ENCODE assay signal across 10 mouse cellular contexts in the genomic region with DNA sequence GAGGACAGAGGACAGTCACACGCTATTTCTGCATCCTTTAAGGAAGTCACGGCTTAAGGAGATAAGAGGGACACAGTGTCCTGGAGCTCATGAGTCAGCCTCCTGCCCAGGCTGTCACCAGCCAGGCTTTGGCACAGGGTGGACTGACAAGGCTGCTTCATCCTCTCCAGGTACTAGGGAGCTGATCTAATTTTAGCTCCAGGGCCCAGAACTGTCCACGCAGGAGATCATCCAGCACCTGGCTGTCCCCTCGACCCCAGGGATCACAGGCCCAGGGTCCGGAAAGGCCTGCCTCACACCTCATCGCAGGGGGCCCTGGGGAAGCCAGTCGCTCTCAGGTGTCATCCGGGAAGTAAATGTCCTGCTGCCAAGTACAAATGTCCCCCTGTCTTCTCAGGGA.
A peak's percentile ranks its signal among the peaks of the same experiment; 100 is the strongest.
DNase-seq lines count a peak whose midpoint lies in the region; ATAC-seq and TF ChIP-seq lines count a peak whose summit lies in the region.
"Had no signal": no experiment of that assay in that cellular context is flagged by ENCODE, and none has a peak within 500 bp of the region (broad histone marks: within the 10 kb centered on the region; RNA-seq: fewer than 3 reads in every experiment).

No protein-coding gene starts in this region.

- peak; percentile 99 for TF ChIP-seq EP300 in heart, adult 2 months (IDR thresholded peaks at IDR 0.05; ENCODE audit: insufficient read depth, low read depth, low read length)
- no peak for TF ChIP-seq EP300 in liver, postnatal 0 days (IDR thresholded peaks at IDR 0.05; ENCODE audit: low read depth)

- intact Hi-C loops in heart, adult 2 months (cut with DNase I), result no loop called here

- no peak for TF ChIP-seq POLR2A in heart, adult 2 months (IDR thresholded peaks at IDR 0.05; ENCODE audit: insufficient read depth, low read depth, low read length)

- no peak overlapping the region for H3K4me3 ChIP-seq in liver, embryonic 13.5 days (replicated peaks)
- H3K4me3 ChIP-seq in liver, embryonic 11.5 days (ENCODE audit: low read depth, low read length), result no peak overlapping the region
- no peak overlapping the region for H3K4me3 ChIP-seq in heart, adult 2 months
- H3K4me3 ChIP-seq in liver, postnatal 0 days (ENCODE audit: low read depth, low read length), result no peak overlapping the region
- H3K4me3 ChIP-seq: forebrain, embryonic 15.5 days; limb, embryonic 13.5 days had no signal

- H3K27me3 ChIP-seq in liver, embryonic 13.5 days, result no peaks in the 10 kb centered on the region
- H3K27me3 ChIP-seq in liver, embryonic 11.5 days (replicated peaks; ENCODE audit: control insufficient read depth, insufficient read depth, low read length), result no peaks in the 10 kb centered on the region
- H3K27me3 ChIP-seq in heart, adult 2 months (ENCODE audit: control insufficient read depth, insufficient read depth, low read length), result no peaks in the 10 kb centered on the region
- no peaks in the 10 kb centered on the region for H3K27me3 ChIP-seq in liver, postnatal 0 days (ENCODE audit: insufficient read depth, low read length)
- H3K27me3 ChIP-seq: forebrain, embryonic 15.5 days had no signal

- H3K9ac ChIP-seq in liver, embryonic 13.5 days, result no peak overlapping the region
- H3K9ac ChIP-seq in liver, embryonic 11.5 days (ENCODE audit: low read depth, low read length), result no peak overlapping the region
- no peak overlapping the region for H3K9ac ChIP-seq in heart, adult 2 months (ENCODE audit: low read depth, low read length)
- no peak overlapping the region for H3K9ac ChIP-seq in liver, postnatal 0 days (replicated peaks)
- H3K9ac ChIP-seq: forebrain, embryonic 15.5 days; limb, embryonic 13.5 days had no signal

- peak; percentile 64 to 68 for DNase-seq in adrenal gland, adult (ENCODE audit: inconsistent age in 2 of 2, low spot score in 1 of 2)
- no peak for DNase-seq in adrenal gland, postnatal 25 days
- DNase-seq in liver, embryonic 13.5 days, result no peak
- no peak for DNase-seq in liver, embryonic 11.5 days (ENCODE audit: low spot score)
- peak in 1 of 2 experiments; percentile 65 for DNase-seq in heart, adult 2 months
- DNase-seq in liver, postnatal 0 days, result no peak
- no peak for DNase-seq in layer of hippocampus, postnatal 25 days (ENCODE audit: extremely low spot score in 1 of 2, low spot score in 1 of 2)

- no peak for TF ChIP-seq CTCF in heart, adult 2 months (IDR thresholded peaks at IDR 0.05)
- TF ChIP-seq CTCF in liver, postnatal 0 days (IDR thresholded peaks at IDR 0.05; ENCODE audit: low read depth), result no peak

- no peaks in the 10 kb centered on the region for H3K9me3 ChIP-seq in liver, embryonic 13.5 days (replicated peaks)
- H3K9me3 ChIP-seq in liver, embryonic 11.5 days (ENCODE audit: control insufficient read depth, low read length), result no peaks in the 10 kb centered on the region
- 0 out of 2 replicates have a peak, but pooled peaks cover 2% of the 10 kb centered on the region for H3K9me3 ChIP-seq in liver, postnatal 0 days (ENCODE audit: low read length)
- H3K9me3 ChIP-seq: forebrain, embryonic 15.5 days; limb, embryonic 13.5 days had no signal

- ATAC-seq in liver, embryonic 13.5 days (ENCODE audit: low read depth), result peak; percentile 54; the same call in 1 of the 2 replicates
- no peak for ATAC-seq in liver, embryonic 11.5 days (replicated peaks; ENCODE audit: low FRiP score)
- peak; percentile 27; the same call in 1 of the 2 replicates for ATAC-seq in liver, postnatal 0 days
- ATAC-seq in granulocyte monocyte progenitor cell, adult 5-6 weeks (replicated peaks; ENCODE audit: poor library complexity, severe bottlenecking), result no peak
- ATAC-seq: forebrain, embryonic 15.5 days had no signal

- H3K36me3 ChIP-seq in liver, embryonic 13.5 days, result no peaks in the 10 kb centered on the region
- no peaks in the 10 kb centered on the region for H3K36me3 ChIP-seq in liver, embryonic 11.5 days (ENCODE audit: control insufficient read depth, insufficient read depth, low read length)
- no peaks in the 10 kb centered on the region for H3K36me3 ChIP-seq in heart, adult 2 months (ENCODE audit: control insufficient read depth, insufficient read depth, low read length)
- H3K36me3 ChIP-seq in liver, postnatal 0 days (replicated peaks; ENCODE audit: insufficient read depth, low read length), result no peaks in the 10 kb centered on the region
- H3K36me3 ChIP-seq: forebrain, embryonic 15.5 days; limb, embryonic 13.5 days had no signal

- 11% methylated on average over 8 of the region's 8 CpGs for WGBS in liver, embryonic 13.5 days (ENCODE audit: insufficient replicate concordance)
- WGBS in liver, embryonic 11.5 days, result 13% methylated on average over 8 of the region's 8 CpGs
- 13% methylated on average over 8 of the region's 8 CpGs for WGBS in heart, adult 2 months
- WGBS in liver, postnatal 0 days (ENCODE audit: insufficient replicate concordance), result 26% methylated on average over 8 of the region's 8 CpGs

- H3K4me1 ChIP-seq in liver, embryonic 13.5 days (replicated peaks), result no peaks in the 10 kb centered on the region
- 0 out of 2 replicates have a peak, but pooled peaks cover 4% of the 10 kb centered on the region for H3K4me1 ChIP-seq in liver, embryonic 11.5 days (replicated peaks; ENCODE audit: control insufficient read depth, insufficient read depth, low read length)
- H3K4me1 ChIP-seq in heart, adult 2 months (ENCODE audit: control insufficient read depth, insufficient read depth, low read length), result peaks cover 1% of the 10 kb centered on the region; the same call in 1 of the 2 replicates
- H3K4me1 ChIP-seq in liver, postnatal 0 days (ENCODE audit: insufficient read depth), result no peaks in the 10 kb centered on the region

- no peak overlapping the region for H3K27ac ChIP-seq in liver, embryonic 13.5 days
- no peak overlapping the region for H3K27ac ChIP-seq in liver, embryonic 11.5 days (ENCODE audit: low read depth, low read length)
- H3K27ac ChIP-seq in heart, adult 2 months, result no peak overlapping the region
- no peak overlapping the region for H3K27ac ChIP-seq in liver, postnatal 0 days (ENCODE audit: low read depth)
- H3K27ac ChIP-seq: forebrain, embryonic 15.5 days; limb, embryonic 13.5 days had no signal

- no peaks in the 10 kb centered on the region for H3K79me2 ChIP-seq in heart, adult 2 months (replicated peaks; ENCODE audit: control insufficient read depth, insufficient read depth, low read length)

- no peak overlapping the region for H3K4me2 ChIP-seq in liver, embryonic 13.5 days
- no peak overlapping the region for H3K4me2 ChIP-seq in liver, embryonic 11.5 days
- no peak overlapping the region for H3K4me2 ChIP-seq in liver, postnatal 0 days (ENCODE audit: low read depth, low read length)
- H3K4me2 ChIP-seq: forebrain, embryonic 15.5 days; limb, embryonic 13.5 days had no signal

Comparison
In these comparisons a context has a peak if more than half of its experiments do, and no peak if none do; other contexts are left out.
1. DNase-seq: peak in adrenal gland, adult (2 of 2); none in adrenal gland, postnatal 25 days (single experiment), liver, embryonic 13.5 days (single experiment), liver, embryonic 11.5 days (single experiment), liver, postnatal 0 days (single experiment) and layer of hippocampus, postnatal 25 days (0 of 2).
2. ATAC-seq: peak in liver, embryonic 13.5 days (single experiment) and liver, postnatal 0 days (single experiment); none in liver, embryonic 11.5 days (single experiment) and granulocyte monocyte progenitor cell, adult 5-6 weeks (single experiment).